Mouse (Mus musculus): ENCODE data around the gene Usp30. TPM values are rescaled to one million over a fixed set of nuclear protein-coding genes. Genes with fewer than 3 reads are reported as not detected.

Usp30 gene
- polyA plus RNA-seq, 1 experiment from 2014 or later, result 10.8 TPM

GRCm38 (mm10) chr5:114126499-114127244 is 61.4 kb downstream of the Usp30 start:
- peaks cover 27% of the 10 kb centered on the region for H3K36me3 ChIP-seq (ENCODE audit: insufficient read depth)
- 86% methylated on average over 7 of the region's 7 CpGs for WGBS
- ATAC-seq (ENCODE audit: insufficient read depth) (no peak), DNase-seq (no peak)
- no peaks in the 10 kb centered on the region for H3K9me3 ChIP-seq (ENCODE audit: low read depth, low read length)
- peak overlapping the region; percentile 51; the same call in 1 of the 2 replicates for H3K4me3 ChIP-seq (ENCODE audit: low read depth, low read length)
- peak overlapping the region; percentile 97 for H3K4me2 ChIP-seq
- no peaks in the 10 kb centered on the region for H3K4me1 ChIP-seq (ENCODE audit: insufficient read depth)
- H3K27ac ChIP-seq (ENCODE audit: low read depth), result 0 out of 2 replicates have a peak overlapping the region, but pooled peaks have one; percentile 88
- TF ChIP-seq CTCF (IDR thresholded peaks at IDR 0.05; ENCODE audit: low read depth), result no peak
- H3K27me3 ChIP-seq (ENCODE audit: insufficient read depth, low read length), result no peaks in the 10 kb centered on the region
- H3K9ac ChIP-seq, result no peak overlapping the region

GRCm38 (mm10) chr5:114127374-114128349 is 62.4 kb downstream of the Usp30 start, which contains the start of gene Alkbh2:
TSS of gene Alkbh2 (minus strand) at chr5:114128218.
- H3K27me3 ChIP-seq (ENCODE audit: insufficient read depth, low read length), result no peaks in the 10 kb centered on the region
- TF ChIP-seq CTCF (IDR thresholded peaks at IDR 0.05; ENCODE audit: low read depth), result peak; percentile 97
- ATAC-seq (ENCODE audit: insufficient read depth) (peak; percentile 11; the same call in 1 of the 2 replicates), DNase-seq (peak; percentile 90)
- H3K4me1 ChIP-seq (ENCODE audit: insufficient read depth), result no peaks in the 10 kb centered on the region
- peak within 1 kb of the TSS; percentile 97 for H3K4me2 ChIP-seq
- H3K4me3 ChIP-seq (ENCODE audit: low read depth, low read length), result peak within 1 kb of the TSS; percentile 51
- no peaks in the 10 kb centered on the region for H3K9me3 ChIP-seq (ENCODE audit: low read depth, low read length)
- peak within 1 kb of the TSS; percentile 88 for H3K27ac ChIP-seq (ENCODE audit: low read depth)
- H3K36me3 ChIP-seq (ENCODE audit: insufficient read depth), result peaks cover 17% of the 10 kb centered on the region
- H3K9ac ChIP-seq, result peak within 1 kb of the TSS; percentile 63
- under 1% methylated on average over 69 of the region's 69 CpGs for WGBS

- H3K9me3 ChIP-seq (ENCODE audit: low read depth, low read length), result no peaks in the 10 kb centered on the region
- H3K4me2 ChIP-seq, result peak overlapping the region; percentile 99
- no peak for TF ChIP-seq CTCF (IDR thresholded peaks at IDR 0.05; ENCODE audit: low read depth)
- H3K27me3 ChIP-seq (ENCODE audit: insufficient read depth, low read length), result no peaks in the 10 kb centered on the region
- H3K36me3 ChIP-seq (ENCODE audit: insufficient read depth), result peaks cover 13% of the 10 kb centered on the region; the same call in 1 of the 2 replicates
- H3K9ac ChIP-seq, result no peak overlapping the region
- DNase-seq (no peak), ATAC-seq (ENCODE audit: insufficient read depth) (no peak)
- 75% methylated on average over 15 of the region's 15 CpGs for WGBS
- H3K4me1 ChIP-seq (ENCODE audit: insufficient read depth), result no peaks in the 10 kb centered on the region
- no peak overlapping the region for H3K27ac ChIP-seq (ENCODE audit: low read depth)
- peak overlapping the region; percentile 79 for H3K4me3 ChIP-seq (ENCODE audit: low read depth, low read length)
Measured at GRCm38 (mm10) chr5:114129550-114130210, 64.4 kb downstream of the Usp30 start.

GRCm38 (mm10) chr5:114130211-114130605 is 64.9 kb downstream of the Usp30 start, which contains the start of gene Ung:
TSS of gene Ung (plus strand) at chr5:114130386.
- Histone ChIP-seq H3K4me2 (peak within 1 kb of the TSS; percentile 99), H3K4me3 (ENCODE audit: low read depth, low read length) (peak within 1 kb of the TSS; percentile 79), H3K36me3 (ENCODE audit: insufficient read depth) (peaks cover 13% of the 10 kb centered on the region; the same call in 1 of the 2 replicates), H3K27me3 (ENCODE audit: insufficient read depth, low read length) (no peaks in the 10 kb centered on the region), H3K27ac (ENCODE audit: low read depth) (peak within 1 kb of the TSS; percentile 63), H3K9ac (peak within 1 kb of the TSS; percentile 62), H3K4me1 (ENCODE audit: insufficient read depth) (no peaks in the 10 kb centered on the region), H3K9me3 (ENCODE audit: low read depth, low read length) (no peaks in the 10 kb centered on the region)
- TF ChIP-seq CTCF (IDR thresholded peaks at IDR 0.05; ENCODE audit: low read depth), result no peak
- peak; percentile 12; the same call in 1 of the 2 replicates for ATAC-seq (ENCODE audit: insufficient read depth)
- DNase-seq, result peak; percentile 76
- under 1% methylated on average over 29 of the region's 29 CpGs for WGBS

GRCm38 (mm10) chr5:114130698-114131520 is 65.6 kb downstream of the Usp30 start:
- peak overlapping the region; percentile 63 for H3K27ac ChIP-seq (ENCODE audit: low read depth)
- peaks cover 20% of the 10 kb centered on the region; the same call in 1 of the 2 replicates for H3K36me3 ChIP-seq (ENCODE audit: insufficient read depth)
- ATAC-seq (ENCODE audit: insufficient read depth) (peak; percentile 97), DNase-seq (peak; percentile 95)
- peak overlapping the region; percentile 79 for H3K4me3 ChIP-seq (ENCODE audit: low read depth, low read length)
- no peaks in the 10 kb centered on the region for H3K4me1 ChIP-seq (ENCODE audit: insufficient read depth)
- WGBS, result under 1% methylated on average over 85 of the region's 87 CpGs
- H3K9me3 ChIP-seq (ENCODE audit: low read depth, low read length), result no peaks in the 10 kb centered on the region
- no peaks in the 10 kb centered on the region for H3K27me3 ChIP-seq (ENCODE audit: insufficient read depth, low read length)
- peak overlapping the region; percentile 99 for H3K4me2 ChIP-seq
- peak overlapping the region; percentile 62 for H3K9ac ChIP-seq
- no peak for TF ChIP-seq CTCF (IDR thresholded peaks at IDR 0.05; ENCODE audit: low read depth)

GRCm38 (mm10) chr5:114131521-114131840 is 66.2 kb downstream of the Usp30 start:
- no peaks in the 10 kb centered on the region for H3K27me3 ChIP-seq (ENCODE audit: insufficient read depth, low read length)
- 2% methylated on average over 15 of the region's 15 CpGs for WGBS
- ATAC-seq (ENCODE audit: insufficient read depth), result no peak

More at GRCm38 (mm10) chr5:114131521-114131840, 66.2 kb downstream of the Usp30 start:
- peak overlapping the region; percentile 99 for H3K4me2 ChIP-seq
- H3K9ac ChIP-seq, result peak overlapping the region; percentile 62
- DNase-seq, result peak; percentile 61
- H3K4me3 ChIP-seq (ENCODE audit: low read depth, low read length), result peak overlapping the region; percentile 79
- peaks cover 25% of the 10 kb centered on the region; the same call in 1 of the 2 replicates for H3K36me3 ChIP-seq (ENCODE audit: insufficient read depth)
- no peak for TF ChIP-seq CTCF (IDR thresholded peaks at IDR 0.05; ENCODE audit: low read depth)
- peak overlapping the region; percentile 63 for H3K27ac ChIP-seq (ENCODE audit: low read depth)
- H3K9me3 ChIP-seq (ENCODE audit: low read depth, low read length), result no peaks in the 10 kb centered on the region
- no peaks in the 10 kb centered on the region for H3K4me1 ChIP-seq (ENCODE audit: insufficient read depth)

Measured in lung, embryonic 14.5 days (tissue).